Mouse (Mus musculus) thymus, postnatal 10 days (tissue): Measurements from ENCODE around the gene Atp11a.

Experiments used
- DNase-seq, 2 experiments: peaks; one replicate each; pipeline ENCODE4 v3.0.0; 2021; ENCODE audit warnings: low spot score in 2 of 2

Gene Atp11a

DNA sequence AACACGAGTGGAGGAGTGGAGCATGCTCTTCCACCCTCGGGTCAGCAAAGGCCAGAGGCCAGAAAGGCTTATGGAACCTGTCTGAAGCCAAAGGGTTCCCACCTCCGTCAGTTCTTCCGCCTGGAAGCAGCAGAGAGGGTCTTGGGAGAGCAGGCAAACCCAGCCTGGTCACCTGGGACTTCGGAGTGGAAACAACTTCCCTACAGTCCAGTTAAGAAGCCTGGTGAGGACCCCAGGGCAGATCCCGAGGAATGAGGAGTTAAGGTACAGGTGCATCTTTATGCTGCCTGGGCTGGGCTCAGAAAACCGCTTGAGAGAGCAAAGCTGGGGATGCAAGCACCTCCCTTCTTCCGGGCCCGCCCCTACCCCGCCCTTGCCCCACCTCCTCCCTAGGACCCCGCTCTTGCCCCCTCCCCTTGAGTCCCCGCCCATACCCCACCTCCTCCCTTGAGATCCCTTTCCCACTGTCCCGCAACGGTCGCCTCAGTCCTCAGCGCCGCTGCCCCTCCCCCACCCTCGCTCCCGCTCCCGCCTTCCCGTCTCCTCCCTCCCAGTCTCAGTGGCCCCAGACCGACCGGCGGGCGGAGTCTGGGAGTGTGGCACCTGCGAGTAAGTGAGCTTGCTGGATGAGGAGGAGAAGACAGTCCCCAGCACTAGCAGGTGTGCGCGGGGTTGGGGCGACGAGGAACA, 116.7 kb downstream of the Atp11a start, which contains the start of gene Mcf2l:
TSS of gene Mcf2l (plus strand) at position 450 of the 690 bp plus-strand sequence.
- peak; percentile 62 to 67 for DNase-seq

DNA sequence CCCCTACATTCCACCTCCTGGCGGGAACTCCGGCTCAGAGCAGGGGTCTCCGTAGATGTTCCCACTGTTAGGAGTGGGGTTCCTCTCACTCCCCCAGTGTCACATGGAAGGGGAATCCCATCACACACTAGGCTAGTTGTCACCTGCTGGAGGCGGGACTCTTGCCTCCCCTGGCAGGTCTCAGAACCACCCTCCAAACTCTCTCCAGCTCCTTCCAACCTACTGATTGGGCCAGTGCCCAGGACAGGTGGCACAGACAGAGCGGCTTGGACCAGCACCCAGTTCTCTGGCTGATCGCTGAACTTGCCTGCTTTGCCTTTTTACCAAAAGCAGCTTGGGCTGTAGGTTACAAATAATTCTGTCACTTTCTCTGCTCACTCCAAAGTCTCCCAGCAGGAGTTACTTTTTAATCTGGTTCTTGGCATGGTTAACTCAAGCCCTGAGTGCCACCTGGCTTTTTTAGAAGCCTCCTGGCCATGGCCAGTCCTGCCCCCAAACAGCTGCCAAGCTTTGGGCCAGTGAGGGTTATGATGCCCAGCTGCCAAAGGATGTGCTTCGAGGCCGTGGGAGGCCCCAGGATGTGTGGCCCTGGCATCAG, 117.5 kb downstream of the Atp11a start:
- DNase-seq = peak in 1 of 2 experiments; percentile 27

DNA sequence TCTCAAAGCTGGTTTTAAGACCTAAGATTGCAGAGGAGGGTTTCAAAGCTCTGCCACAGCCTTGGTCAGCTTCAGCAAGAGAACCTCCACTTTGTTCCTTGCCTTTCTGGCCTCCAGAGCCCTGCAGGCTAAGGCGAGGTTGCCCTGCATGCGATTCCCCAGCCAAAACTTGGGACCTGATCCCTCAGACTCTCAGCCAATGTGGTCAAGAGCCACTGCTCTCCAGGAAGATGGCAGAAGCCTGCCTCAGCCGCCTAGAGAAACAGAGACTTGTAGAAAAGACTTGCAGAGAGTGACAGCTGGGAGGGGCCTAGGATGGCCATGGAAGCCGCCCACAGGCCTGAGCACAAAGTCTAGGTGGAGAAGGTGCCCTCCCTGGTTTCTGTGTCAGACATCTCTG, 118.2 kb downstream of the Atp11a start:
- DNase-seq = no peak

DNA sequence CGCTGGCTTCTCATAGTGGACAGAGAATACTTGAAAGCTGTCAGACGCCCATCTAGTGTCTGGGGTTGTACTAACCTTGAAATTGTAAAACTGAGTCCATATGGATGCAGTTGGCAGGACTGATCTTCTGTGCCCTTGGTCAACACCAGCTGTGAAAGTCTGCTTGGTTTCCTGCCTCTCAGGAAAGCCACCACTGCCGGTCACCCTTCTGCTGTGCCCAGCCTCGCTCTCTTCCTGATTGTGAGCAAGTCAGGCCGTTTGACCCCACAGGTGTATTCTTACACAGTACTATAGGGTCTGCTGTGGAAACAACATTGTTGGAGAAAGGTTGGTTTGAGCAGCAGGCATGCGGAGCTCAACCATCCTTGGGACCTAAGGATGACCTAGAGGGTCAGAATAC, 120.3 kb downstream of the Atp11a start:
- no peak for DNase-seq

DNA sequence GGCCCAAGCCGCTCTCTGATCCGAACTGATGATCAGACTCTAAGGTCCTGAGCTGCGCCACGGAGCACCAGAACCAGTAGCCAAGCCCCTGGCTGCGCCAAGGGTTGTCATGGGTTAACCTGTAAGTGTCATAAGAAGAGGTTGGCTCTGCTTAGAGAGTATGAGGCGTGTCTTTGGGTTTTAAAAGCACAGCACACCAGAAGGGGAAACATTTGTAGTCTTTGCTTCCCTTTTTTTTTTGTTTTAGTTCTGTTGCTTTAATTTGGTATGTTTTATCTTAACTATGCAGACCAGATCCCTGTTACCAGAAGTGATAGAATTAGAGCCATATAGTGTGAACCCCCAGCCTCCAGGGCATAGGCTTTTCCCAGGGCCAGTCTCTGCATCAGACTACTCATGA, 123.3 kb downstream of the Atp11a start:
- no peak for DNase-seq

DNA sequence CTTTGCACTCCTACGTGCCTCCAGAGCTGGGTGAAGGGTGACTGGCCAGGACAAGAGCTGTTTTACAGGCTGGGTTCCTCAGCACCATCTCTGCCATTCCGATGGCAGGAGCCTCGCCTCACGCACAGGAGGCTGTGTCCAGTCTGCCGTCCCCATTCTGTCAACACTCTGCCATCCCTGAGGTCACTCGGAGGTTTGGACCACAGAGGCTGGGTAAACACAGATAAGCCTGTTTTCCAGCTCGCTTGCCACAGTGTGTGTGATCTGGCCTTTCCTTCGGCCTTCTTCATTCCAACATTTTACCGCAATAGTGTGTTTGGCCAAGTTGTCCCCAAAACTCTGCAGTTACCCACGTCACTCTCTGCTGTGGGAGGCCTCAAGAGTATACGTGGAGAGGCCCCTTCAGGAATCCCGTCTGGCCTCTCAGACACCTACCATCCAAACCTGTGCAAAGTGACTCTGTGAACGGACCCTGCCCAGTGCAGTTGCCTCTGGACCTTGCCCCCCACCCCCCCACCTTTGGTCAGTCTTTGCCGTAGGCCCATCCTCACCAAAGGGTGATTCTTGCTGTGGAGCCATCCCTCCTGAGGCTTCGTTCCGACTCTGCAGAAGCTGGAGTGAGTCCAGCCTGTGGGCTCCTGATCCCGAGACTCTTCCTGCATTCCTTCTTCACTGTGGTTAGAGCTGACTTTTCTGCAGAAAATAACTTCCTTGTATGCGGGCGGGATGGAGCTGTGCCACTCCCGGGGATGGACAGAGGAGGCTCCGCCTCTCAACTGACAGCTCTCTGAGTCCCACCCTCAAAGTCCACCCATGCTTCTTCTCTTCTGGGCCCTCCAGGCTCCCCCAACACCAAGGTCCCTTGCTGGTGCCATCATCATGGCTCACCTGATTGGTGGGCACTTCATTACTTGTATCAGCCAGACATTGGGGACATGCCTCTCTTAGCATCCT, 126.5 kb downstream of the Atp11a start:
- no peak for DNase-seq

DNA sequence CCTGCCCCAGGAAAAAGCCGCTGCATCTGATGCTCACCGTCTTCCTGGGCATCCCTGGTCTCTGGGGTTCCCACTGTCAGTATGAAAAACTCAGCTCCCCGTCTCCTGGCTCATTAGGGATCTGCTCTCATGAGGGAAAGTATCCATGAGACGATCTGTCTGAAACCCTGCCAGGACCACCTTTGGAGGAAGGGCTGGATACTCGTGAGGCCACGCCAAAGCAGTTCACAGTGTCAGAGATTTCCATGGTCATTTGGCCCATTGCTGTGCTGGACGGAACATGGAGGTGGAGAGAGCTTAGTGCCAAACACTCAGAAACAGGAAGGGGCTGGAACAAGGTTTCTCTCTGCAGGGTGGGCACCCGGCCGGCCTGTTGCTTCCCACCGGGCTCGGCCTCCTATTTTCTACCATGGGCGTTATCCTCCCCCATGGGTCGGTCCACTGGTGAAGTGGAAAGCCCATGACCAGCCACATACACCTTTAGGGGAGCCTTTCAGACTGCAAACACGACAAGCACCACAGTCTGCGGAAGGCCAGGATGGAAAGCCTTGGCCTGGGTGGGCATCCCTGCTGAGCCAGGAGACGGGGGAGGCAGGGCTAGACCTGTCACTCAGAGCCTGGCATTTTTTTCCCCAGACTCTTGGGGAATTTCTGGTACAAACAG, 131.1 kb downstream of the Atp11a start:
- DNase-seq = no peak

DNA sequence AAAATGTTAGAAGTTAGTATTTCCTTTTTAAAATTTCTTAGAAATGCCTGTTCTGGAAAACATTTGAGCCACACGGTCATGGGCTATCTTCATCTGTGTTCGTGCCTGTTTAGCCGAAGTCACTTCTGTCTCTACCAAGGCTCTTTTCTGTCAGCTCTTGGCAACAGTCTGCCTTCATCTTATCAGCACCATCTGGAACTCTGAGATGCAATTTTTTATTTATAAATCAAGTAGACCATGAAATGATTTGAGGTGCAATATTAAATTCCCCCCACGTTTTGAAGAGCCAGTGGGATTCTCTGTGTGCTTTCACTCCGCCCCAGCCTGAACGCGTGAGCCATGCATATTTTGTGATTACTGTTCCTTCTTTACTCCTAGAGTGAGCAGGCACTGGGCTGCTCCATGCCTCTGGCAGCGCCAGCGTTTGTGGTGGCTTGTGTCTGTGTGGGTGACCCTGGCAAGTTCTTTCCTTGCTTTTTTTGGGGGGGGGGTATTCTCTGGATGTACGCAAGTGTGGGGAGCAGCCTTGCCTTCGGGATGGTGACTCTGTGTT, 132.3 kb downstream of the Atp11a start:
- DNase-seq = no peak

DNA sequence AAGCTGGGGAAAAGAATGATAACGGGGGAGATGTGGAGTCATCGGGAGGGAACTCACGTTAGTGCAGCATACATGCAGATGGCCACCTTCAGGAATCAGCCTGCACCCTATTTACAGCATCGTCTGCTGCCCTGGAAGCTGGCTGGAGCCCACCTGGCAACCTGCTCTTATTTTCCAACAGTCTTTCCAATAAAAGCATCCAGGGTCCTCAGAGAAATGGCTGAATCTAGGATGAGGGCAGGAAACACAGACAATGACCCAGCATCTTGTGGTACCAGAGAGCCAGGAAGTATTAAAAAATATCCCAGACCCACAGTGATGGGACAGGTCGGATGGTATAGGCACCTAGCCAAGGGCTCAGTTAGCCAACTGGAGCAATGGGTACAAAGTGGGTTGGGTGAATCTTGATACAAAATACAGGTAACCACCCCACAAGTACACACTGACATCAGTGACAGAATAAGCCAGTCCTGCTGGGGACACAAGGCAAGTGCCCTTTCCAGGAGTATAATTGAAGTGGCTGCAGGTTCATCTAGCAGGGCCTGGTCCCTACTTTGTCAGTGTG, 136.2 kb downstream of the Atp11a start:
- DNase-seq = no peak

DNA sequence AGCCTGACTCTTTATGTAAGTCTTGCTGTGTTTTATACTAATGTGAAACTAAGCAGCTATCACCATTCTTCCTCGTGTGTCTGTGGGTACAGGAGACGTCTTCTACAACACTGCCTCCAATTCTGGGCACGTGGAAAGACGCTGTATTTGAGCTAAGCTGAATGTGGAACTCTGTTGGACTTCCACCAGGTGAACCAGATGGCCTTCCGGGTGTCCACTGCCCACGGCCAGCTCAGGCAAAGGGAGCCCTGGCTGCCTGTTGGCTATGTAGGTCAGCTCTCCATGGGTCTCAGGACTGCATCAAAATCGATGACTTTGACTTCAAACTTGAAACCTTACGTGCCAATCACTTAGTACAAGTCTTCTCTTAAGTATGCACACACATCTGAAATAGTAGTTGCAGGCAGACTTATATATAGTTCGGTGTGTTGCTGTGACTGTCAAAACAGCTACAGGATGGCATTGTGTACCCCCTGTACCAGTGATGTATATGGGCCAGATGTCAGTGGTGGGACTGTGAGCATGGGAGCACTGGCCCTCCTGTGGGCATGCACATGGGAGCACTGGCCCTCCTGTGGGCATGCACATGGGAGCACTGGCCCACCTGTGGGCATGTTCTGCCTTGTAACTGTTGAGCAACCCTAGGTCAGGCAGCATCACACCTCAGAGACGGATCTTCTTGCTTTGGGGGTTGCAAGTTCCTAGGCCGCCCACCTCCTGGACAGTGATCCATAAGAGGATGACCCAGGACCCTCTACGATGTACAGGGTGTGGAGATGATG, 137.2 kb downstream of the Atp11a start:
- DNase-seq = no peak

DNA sequence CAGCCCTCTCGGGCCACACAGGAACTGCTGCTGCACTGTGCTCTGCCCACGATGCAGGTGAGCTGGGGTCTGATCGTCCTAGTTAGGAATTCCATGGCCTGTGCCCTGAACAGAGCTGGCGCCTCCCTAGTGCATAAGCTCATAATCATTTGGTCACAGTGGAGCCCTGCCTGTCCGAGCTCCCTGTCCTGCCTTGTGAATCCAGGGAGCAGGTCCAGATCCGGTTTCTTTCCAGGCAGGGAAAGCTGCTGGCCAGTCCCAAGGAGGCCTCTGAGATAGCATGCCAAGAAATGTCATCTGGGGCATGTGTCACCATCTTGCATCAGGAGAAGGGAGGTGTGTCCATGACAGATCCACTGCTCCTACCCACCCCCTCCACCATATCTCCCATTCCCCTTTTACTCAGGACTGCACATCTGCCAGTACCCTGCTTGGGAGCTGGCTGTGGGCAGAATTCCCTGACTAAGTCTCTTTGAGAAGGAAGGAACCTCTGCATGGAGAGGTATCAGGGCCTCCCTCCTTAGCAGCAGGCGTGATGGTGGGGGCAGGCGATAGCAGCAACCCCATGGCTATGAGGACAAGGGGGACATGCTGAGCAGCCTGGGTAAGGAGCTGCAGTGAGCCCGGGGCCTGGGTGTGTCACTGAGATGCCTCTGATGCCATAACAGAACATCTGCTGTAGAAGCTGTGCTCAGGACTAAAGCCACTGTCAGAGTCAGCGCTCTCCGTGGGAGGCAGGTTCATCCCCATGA, 138.1 kb downstream of the Atp11a start:
- no peak for DNase-seq

DNA sequence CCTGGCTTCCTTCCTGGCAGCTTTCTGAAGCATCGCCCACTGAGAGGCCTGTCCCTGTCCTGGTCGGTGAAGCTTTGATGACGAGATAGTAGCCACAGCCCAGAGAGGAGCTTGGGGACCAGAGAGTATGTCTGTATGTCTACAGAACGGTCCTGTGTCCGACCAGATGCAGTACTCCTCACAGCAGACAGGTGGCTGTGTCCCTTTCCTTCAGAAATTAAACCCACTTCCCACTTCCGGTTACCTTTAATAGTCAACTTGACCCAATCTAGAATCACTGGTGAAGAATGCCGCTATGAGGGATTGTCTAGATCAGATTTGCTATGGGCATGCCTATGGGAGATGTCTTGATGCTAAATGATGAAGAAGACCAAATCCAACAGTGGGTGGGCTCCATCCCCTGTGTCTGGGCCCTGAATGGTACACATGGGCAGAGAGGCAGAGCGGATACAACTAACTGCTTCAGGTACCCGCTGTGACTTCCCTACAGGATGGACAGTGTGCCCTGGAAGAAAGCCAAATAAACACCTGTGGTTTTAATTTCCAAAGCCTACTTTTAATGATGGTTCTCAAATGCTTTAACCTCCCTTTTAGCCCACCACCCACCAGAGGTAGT, 138.8 kb downstream of the Atp11a start:
- DNase-seq = no peak

DNA sequence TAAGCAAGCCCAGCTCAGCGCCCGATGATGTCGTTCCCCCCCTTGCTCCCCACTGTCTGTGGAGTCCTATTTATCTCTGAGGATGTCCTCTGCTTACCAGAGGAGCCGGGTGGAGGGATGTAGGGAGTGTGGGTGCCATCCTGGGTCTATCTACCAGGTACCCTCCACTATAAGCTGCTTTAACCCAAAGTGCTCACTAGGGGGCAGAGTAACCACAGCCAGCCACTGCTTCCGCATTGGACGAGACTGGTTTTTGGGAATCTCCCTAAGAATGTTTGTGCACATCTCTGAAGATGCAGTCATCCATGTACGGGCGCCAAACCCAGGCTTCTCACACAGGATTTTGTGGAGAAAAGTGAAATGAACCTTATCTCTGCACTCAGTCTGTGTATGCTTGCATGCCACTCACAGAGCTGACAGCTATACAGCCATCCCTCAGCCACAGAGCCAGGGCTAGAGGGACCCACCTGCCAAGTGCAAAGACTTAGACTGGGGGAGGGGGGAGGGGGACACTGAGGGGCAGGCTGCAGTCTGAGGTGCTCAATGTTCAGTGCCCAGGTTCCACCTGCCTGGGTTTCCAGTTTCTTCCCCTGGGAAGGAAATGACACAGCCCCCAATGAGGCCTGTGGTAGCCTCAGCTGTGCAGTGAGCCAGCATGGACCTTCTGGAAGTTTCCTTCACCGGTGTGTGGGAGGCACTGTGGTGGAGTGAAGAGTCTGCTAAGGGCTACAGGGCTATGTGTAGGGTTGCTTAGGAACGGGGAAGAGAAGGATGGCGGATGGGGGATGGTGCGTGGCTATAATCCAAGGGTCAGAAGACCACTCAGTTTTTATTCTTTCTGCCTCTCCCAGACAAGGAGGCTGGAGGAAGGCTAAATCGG, 139.9 kb downstream of the Atp11a start:
- peak in 1 of 2 experiments; percentile 42 for DNase-seq

DNA sequence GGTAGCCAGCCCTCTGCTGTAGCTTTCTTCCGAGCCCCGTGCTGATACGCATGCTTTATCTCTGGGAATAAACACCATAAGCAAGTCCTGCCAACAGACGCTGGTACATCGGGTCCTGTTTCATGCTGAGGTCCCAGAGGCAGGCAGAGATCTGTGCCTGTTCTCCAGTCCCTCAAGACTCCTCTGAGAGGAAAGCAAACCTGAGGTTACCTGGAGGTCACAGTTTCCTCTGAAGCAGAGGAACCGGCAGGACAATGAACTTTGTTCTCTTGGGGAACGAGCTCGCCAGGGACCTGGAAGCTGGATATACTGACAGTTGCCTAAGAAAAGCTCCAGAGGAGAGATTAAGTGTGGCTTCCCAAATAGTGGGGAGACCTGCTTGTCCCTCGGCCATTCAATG, 141.0 kb downstream of the Atp11a start:
- DNase-seq = no peak

DNA sequence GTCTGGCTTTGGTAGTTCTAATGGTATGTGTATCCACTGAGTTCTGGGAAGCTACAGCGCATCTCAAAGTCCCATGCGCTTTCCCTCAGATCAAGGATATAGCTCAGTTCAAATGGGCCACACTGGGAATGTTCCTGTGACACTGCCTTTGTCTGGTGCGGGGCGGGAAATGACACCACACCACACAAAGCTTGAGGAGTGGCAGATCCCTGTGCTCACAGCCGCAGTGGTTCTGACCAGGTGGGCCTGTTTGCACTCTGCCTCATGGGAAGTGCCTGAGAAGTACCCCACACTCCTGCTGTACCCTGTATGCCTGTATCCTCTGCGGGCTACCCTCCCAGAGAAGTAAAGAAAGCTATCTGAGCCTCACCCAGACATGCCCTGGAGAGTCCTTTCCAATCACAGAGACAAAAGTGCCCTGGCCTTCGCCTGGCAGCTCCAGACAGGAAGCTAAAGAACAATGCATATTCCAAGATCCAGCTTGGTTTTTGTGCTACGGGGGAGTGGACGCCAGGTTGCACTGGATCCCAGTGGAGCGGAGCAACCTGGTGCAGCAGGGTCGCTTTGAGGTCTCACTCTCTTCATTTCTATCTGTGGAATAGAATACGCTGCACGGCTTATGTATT, 147.1 kb downstream of the Atp11a start:
- no peak for DNase-seq

DNA sequence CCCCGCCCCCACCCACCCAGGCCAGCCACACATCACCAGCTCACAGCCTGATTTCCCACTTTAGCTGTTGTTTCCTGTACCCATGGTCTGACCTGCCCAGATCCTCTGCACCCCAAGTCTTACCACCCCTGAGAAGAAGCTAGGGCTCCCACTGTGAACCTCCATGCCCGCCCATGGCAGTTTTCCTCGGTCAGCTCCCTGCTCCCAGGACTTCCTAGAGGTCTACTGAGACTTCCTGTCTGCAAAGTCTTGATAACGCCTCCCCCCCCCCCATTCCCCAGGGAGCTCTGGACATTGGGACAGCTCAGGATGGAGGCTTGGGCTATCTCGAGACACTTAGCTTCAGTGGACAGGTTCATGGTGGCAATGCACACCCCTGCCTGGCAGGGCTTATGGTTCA, 148.3 kb downstream of the Atp11a start:
- DNase-seq = no peak

DNA sequence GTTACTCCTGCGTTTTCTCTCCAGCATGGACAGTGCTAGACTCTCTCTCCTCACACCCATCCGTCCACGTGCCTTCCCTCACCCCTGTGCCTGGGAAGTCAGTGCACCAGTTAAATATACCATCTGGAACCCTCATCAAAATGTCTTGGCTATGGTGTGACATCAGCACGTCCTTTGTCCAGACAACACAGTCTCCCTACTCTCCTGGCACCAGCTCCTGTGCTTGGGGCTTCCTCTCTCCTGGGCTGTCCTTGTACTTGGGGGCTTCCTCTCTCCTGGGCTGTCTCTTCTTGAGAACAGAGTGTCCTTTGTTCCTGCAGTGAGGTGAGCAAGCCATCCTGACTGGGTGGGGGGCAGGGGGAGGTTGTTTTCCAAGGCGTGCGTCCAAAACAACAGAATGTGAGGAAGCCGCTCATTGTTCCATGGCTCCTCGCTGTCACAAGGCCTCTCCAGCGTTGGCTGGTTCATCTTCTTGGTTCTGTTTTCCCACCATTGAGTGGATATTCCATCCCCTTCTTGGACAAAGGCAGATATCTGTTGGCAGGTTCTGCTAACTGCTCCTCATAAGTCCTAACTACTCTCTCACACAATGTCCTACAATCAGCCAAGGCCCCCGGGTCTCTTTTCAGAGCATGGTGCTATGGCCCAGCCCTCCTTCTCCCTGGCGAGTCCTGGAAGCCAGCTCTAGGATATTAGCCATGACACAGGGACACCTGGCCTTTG, 148.9 kb downstream of the Atp11a start:
- DNase-seq = no peak
